Mouse (Mus musculus): ENCODE data around the gene Adig.

DNA sequence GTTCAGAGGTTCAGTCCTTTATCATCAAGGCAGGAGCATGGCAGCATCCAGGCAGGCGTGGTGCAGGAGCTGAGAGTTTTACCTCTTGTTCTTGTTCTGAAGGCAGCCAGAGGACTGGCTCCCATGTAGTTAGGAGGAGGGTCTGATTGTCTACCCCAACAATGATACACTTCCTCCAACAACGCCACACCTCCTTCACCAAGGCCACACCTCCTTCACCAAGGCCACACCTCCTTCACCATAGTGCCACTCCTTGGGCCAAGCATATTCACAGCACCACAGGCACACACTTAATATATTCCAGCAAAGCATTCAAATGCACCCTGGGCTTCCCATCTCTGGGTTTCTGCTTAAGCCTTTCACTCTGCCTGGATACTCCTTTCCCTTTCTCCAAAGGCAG is 42.9 kb downstream of the Adig start:
- no peak for TF ChIP-seq CTCF (IDR thresholded peaks at IDR 0.05; ENCODE audit: low read depth, low read length)
- TF ChIP-seq POLR2A (IDR thresholded peaks at IDR 0.05; ENCODE audit: extremely low read depth, insufficient read depth, low read length) = no peak
